Mouse (Mus musculus): ENCODE results near the gene Bud23. TPM values are rescaled to one million over a fixed set of nuclear protein-coding genes. Genes with fewer than 3 reads are reported as not detected.

Gene Bud23
- polyA plus RNA-seq, 1 experiment, result 125 TPM

DNA sequence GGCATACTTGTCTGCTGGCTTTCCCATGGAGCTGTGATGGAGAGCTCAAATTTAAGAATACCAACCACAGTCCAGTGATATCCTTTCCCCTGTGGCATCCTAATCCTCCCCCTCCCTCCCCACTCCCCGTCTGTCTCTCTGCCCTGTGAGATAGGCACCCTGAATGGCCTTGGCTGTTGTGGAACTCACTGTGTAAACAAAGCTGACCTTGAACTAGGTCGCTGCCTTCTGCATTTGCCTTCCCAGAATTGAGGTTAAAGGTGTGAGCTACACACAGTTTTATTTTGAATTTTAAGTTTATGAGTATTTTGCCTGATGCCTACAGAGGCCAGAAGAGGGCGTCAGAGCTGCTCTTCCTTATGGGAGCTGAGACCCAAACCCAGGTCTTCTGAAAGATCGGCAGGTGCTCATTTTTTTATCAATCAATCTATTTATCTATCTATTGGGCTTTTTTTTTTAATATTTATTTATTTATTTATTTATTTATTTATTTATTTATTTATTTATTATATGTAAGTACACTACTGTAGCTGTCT, 48.5 kb downstream of the Bud23 start:
- Histone ChIP-seq H3K36me3 (ENCODE audit: control insufficient read depth, insufficient read depth, low read length) (no peaks in the 10 kb centered on the region), H3K4me3 (ENCODE audit: control insufficient read depth, insufficient read depth, low read length) (no peak overlapping the region), H3K4me1 (replicated peaks; ENCODE audit: control insufficient read depth, insufficient read depth, low read length) (no peaks in the 10 kb centered on the region), H3K27me3 (ENCODE audit: control insufficient read depth, insufficient read depth, low read length) (no peaks in the 10 kb centered on the region), H3K27ac (ENCODE audit: control insufficient read depth, insufficient read depth, low read length) (no peak overlapping the region)
- WGBS, result 68% methylated on average over 4 of the region's 4 CpGs
- TF ChIP-seq CTCF (IDR thresholded peaks at IDR 0.05; ENCODE audit: borderline replicate concordance, control insufficient read depth, extremely low read depth, insufficient read depth, low read length, poor library complexity) (no peak), POLR2A (IDR thresholded peaks at IDR 0.05; ENCODE audit: control insufficient read depth, extremely low read depth, insufficient read depth, low read length, poor library complexity) (no peak)
- DNase-seq, result no peak

DNA sequence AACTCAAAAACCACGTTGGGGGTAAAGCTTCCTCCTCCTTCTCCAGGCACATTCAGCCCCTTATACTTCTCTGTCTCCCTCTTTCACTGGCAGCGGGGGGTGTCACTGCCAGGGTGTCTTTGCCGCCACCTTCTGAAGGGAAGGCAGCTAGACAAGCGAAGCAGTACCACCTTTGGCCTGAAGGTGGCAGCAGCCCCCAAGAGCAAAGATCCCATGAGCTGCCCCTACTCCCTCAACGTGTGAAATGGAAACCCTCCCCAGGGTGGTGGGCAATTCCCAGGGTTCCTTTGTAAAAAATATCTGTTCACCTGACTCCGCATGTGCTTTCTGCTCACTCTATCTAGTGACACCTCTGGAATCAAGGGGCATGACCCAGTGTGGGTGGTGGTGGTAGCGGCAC, 49.3 kb downstream of the Bud23 start:
- DNase-seq, result peak; percentile 87
- WGBS, result 15% methylated on average over 7 of the region's 7 CpGs
- peaks cover 4% of the 10 kb centered on the region; the same call in 1 of the 2 replicates for H3K4me1 ChIP-seq (replicated peaks; ENCODE audit: control insufficient read depth, insufficient read depth, low read length)
- H3K4me3 ChIP-seq (ENCODE audit: control insufficient read depth, insufficient read depth, low read length), result no peak overlapping the region
- no peaks in the 10 kb centered on the region for H3K27me3 ChIP-seq (ENCODE audit: control insufficient read depth, insufficient read depth, low read length)
- peak; percentile 87; the same call in 1 of the 2 replicates for TF ChIP-seq CTCF (IDR thresholded peaks at IDR 0.05; ENCODE audit: borderline replicate concordance, control insufficient read depth, extremely low read depth, insufficient read depth, low read length, poor library complexity)
- no peak for TF ChIP-seq POLR2A (IDR thresholded peaks at IDR 0.05; ENCODE audit: control insufficient read depth, extremely low read depth, insufficient read depth, low read length, poor library complexity)
- H3K27ac ChIP-seq (ENCODE audit: control insufficient read depth, insufficient read depth, low read length), result no peak overlapping the region
- no peaks in the 10 kb centered on the region for H3K36me3 ChIP-seq (ENCODE audit: control insufficient read depth, insufficient read depth, low read length)

DNA sequence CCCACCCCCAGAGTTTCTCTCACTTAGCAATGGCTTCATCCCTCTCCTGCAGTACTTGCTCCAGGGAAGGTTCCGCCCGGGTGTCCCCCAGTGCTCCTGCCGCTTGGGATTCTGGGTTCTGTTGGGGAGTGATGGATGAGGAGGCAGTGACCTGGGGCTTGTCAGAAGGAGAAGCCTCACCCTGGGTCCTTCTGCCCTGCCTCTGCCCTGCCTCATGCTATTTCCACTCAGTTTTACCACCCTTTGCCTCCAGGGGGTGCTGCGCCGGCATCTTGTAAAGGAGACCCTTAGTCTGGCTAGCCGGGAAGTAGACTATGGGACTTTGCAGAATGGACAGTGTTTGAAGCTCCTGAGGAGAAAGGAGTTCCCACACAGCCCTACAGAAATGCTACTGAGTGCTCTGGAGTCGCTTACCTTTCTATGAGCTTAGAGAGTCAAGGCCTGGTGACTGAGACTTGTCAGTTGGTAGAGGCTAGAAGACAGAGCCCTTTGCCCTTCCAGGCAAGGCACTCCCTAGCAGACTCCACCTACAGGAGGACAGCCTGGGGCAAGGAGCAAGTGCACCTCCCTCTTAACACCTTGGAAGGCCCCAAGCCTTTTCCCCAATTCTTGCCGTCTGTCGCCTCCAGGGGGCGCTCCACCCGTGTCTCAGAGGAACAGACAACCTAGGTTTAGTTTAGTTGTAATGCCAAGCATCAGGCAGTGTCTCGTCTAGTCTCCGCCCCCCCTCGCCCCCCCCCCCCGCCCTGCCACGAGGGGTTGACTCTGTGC, 51.9 kb downstream of the Bud23 start:
- TF ChIP-seq CTCF (IDR thresholded peaks at IDR 0.05; ENCODE audit: borderline replicate concordance, control insufficient read depth, extremely low read depth, insufficient read depth, low read length, poor library complexity), result peak; percentile 85
- TF ChIP-seq POLR2A (IDR thresholded peaks at IDR 0.05; ENCODE audit: control insufficient read depth, extremely low read depth, insufficient read depth, low read length, poor library complexity), result no peak
- Histone ChIP-seq H3K36me3 (ENCODE audit: control insufficient read depth, insufficient read depth, low read length) (no peaks in the 10 kb centered on the region), H3K4me3 (ENCODE audit: control insufficient read depth, insufficient read depth, low read length) (no peak overlapping the region), H3K4me1 (replicated peaks; ENCODE audit: control insufficient read depth, insufficient read depth, low read length) (peaks cover 12% of the 10 kb centered on the region), H3K27me3 (ENCODE audit: control insufficient read depth, insufficient read depth, low read length) (no peaks in the 10 kb centered on the region), H3K27ac (ENCODE audit: control insufficient read depth, insufficient read depth, low read length) (no peak overlapping the region)
- 28% methylated on average over 16 of the region's 16 CpGs for WGBS
- DNase-seq, result peak; percentile 85

DNA sequence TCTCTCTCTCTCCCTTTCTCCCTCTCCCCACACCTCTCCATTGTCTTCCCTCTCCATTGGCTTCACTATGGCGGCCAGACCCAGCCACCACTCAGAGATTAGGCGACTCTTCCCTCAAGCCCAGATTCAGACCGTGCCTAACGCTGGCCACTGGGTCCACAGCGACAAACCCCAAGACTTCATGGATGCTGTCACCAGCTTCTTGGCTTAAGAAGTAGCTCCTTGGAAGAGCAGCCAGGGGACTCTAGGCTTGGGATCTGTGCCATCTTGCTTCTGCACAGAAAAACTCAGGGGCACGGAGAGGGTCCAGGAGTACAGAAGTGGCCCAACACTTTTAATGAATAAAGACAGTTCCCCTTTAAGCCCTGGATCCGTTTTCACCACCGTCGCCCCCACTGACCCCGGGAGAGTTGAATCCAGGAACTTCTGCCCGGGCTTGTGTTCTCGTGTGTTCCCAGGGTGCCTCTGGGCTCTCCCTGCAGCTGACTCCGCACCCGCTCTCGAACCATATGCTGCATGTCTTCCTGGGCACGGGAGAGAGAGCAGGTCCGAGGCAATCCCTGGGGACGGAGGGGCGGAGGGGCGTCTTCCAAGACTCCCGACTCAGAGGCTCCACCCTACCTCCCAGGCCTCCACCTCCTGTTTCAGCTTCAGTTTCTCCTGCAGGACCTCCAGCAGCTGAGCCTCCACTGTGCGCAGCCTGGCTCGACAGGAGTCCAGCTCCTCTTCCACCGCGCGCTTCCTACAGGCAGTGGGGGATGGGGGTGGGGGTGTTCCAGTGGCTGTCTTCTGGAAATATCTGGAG, 52.7 kb downstream of the Bud23 start:
- DNase-seq, result no peak
- WGBS, result 91% methylated on average over 26 of the region's 26 CpGs
- Histone ChIP-seq H3K4me3 (ENCODE audit: control insufficient read depth, insufficient read depth, low read length) (no peak overlapping the region), H3K36me3 (ENCODE audit: control insufficient read depth, insufficient read depth, low read length) (no peaks in the 10 kb centered on the region), H3K27me3 (ENCODE audit: control insufficient read depth, insufficient read depth, low read length) (no peaks in the 10 kb centered on the region), H3K27ac (ENCODE audit: control insufficient read depth, insufficient read depth, low read length) (no peak overlapping the region), H3K4me1 (replicated peaks; ENCODE audit: control insufficient read depth, insufficient read depth, low read length) (peaks cover 12% of the 10 kb centered on the region)
- no peak for TF ChIP-seq POLR2A (IDR thresholded peaks at IDR 0.05; ENCODE audit: control insufficient read depth, extremely low read depth, insufficient read depth, low read length, poor library complexity)
- no peak for TF ChIP-seq CTCF (IDR thresholded peaks at IDR 0.05; ENCODE audit: borderline replicate concordance, control insufficient read depth, extremely low read depth, insufficient read depth, low read length, poor library complexity)

DNA sequence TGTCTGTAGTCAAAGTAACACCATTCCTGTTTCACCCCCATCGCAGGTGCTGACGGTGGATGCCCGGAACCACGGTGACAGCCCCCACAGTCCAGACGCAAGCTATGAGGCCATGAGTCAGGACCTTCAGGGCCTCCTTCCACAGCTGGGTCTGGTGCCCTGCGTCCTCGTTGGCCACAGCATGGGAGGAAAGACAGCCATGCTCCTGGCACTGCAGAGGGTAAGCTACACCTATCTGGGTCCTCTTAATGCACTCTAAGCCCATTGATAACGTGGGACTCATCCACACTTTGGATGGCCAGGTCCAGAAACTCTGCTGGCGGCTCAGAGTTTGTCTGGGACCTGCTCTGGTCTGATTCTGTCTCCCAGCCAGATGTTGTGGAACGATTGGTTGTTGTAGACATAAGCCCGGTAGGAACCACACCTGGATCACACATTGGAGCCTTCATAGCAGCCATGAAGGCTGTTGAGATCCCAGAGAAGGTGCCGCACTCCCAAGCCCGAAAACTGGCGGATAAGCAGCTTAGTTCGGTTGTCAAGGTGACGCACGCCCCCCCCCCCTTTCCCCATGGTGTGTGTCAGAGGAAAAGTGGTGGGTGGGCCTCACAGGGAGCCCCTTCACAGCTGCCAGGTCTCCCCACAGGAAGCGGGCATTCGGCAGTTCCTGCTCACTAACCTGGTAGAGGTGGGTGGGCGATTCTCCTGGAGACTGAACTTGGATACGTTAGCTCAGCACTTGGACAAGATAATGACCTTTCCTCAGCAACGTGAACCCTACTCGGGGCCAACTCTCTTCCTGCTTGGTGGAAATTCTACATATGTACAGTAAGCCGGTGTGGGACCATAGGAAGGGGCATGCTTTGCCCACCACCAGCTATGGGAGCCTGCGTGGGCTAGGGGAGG, 53.7 kb downstream of the Bud23 start:
- Histone ChIP-seq H3K4me3 (ENCODE audit: control insufficient read depth, insufficient read depth, low read length) (no peak overlapping the region), H3K4me1 (replicated peaks; ENCODE audit: control insufficient read depth, insufficient read depth, low read length) (peaks cover 12% of the 10 kb centered on the region), H3K27ac (ENCODE audit: control insufficient read depth, insufficient read depth, low read length) (no peak overlapping the region), H3K36me3 (ENCODE audit: control insufficient read depth, insufficient read depth, low read length) (no peaks in the 10 kb centered on the region), H3K27me3 (ENCODE audit: control insufficient read depth, insufficient read depth, low read length) (no peaks in the 10 kb centered on the region)
- WGBS, result 95% methylated on average over 25 of the region's 25 CpGs
- no peak for TF ChIP-seq POLR2A (IDR thresholded peaks at IDR 0.05; ENCODE audit: control insufficient read depth, extremely low read depth, insufficient read depth, low read length, poor library complexity)
- TF ChIP-seq CTCF (IDR thresholded peaks at IDR 0.05; ENCODE audit: borderline replicate concordance, control insufficient read depth, extremely low read depth, insufficient read depth, low read length, poor library complexity), result no peak
- DNase-seq, result no peak
